Mouse (Mus musculus) right cerebral cortex, adult 18-20 months (tissue): ENCODE measurements around the gene Rnf43.

ENCODE experiments used
- DNase-seq: peaks from one replicate; pipeline ENCODE4 v3.0.0; 2022; ENCODE audit warnings: mixed read lengths

Gene Rnf43

DNA sequence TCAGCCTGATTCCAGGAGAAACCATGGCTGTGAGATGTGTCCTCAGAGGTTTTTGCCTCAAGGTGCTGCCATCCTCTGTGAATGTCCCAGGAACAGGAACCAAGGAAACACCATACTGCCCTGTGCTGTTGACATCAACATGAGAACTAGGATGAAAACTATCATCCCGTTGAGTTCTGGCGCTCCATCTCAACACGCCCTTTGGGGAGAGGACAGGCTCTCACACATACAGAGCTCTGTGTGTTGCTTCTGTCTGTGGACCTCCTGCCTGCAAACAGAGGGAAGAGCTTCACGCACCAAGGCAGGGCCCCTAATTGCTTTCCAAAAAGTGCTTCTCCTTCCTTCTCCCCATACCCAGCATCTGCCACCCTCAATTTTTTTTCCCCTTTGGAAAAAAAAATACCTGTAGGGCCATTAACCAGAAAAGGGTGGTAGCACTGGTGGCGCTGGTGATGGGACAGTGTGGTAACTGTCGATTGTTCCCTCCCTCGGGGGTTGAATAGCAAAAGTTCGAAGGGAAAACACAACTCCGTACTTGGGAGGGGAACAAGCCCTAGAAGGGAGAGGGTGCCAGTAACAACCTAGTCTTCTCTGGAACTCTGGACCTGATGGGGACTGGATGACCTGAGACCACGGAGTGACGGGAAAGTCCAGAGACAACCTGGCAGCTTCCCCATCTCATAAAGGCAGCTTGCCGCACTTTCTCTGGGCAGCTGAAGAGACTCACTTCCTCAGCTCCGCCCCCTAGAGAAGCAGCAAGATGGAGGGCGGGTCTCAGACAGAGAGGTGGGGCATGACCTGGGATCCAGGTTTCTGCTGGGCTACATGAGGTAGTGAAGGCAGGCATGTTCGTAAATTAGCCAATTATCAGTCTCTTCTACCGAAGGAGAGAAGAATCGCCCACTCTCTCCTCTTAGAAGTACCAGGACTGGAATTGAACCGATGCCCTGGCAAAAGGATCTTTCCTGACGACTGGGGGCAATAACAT is 85.9 kb downstream of the Rnf43 start:
- DNase-seq: no peak

DNA sequence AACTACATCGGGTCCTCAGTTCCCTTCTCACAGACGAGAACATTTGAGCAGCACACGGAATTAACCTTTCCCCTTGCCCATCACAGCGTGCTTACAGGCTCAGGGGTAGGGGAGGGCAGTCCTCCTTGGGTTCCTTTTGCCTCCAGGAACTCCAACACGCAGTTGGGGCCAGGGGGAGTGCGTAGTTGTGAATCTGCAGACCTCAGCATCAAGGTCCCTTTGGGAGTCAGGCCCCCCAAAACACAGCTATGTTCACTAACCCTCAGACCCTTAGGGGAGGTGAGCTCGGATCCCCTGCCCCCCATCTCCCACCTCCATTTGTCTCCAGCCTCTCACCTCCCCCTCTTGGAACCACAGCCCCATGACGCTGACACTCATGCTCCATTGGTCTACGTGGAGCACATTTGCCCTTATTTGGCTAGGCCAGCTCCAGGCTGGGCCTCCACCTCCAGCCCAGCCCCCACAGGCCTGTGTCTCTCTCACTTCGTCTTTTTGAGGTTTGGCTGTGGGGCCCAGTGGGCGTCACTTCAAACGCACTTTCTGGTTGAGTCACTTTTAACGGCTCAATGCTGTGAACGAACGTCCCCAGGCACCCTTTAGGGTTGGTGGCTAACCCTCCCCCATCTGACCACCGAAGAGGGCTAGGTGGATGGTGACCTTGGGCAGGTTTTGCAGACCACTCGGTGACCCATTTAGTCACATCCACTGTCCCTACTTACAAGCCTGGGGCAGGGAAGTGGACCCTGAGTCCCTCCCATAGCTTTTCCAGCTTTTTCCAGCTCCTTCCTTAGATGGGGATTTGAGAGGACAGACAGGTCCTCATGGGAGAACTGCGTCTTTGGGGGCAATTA is 86.9 kb downstream of the Rnf43 start:
- peak; percentile 52 for DNase-seq

DNA sequence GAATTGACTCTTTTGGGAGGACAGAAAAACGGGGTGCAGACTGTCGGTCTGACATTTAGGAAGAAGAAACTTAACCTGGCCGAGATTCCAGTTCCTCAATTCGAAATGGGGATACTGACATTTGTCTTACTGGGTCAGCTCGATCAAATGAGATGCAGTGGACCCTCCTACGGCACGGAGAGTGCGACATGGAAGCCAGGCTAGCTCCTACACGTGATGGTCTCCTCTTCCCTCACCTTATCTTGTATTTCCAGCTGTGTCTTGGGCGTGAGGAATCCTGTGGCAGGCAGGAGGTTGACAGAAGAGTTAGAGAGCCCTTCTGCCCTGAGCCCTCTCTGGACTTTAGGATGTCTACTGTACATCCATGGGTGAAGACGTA is 87.5 kb downstream of the Rnf43 start:
- DNase-seq: no peak

DNA sequence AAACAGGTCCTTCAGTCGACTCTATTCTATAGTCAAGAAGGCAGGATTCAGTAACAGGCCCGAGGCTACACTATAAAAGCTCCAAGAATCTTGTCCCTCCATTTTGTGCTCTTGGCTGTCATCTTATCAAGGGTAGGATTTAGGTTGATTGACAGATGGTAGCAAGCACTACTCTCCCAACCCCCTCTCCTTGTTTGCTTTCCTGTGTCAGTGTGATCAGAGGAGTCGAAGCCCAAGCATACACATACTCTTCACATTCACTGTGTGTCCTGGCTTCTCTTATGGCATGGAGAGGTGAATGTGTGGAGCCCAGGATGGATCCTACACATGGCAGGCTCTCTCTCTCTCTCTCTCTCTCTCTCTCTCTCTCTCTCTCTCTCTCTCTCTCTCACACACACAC is 88.0 kb downstream of the Rnf43 start:
- no peak for DNase-seq

DNA sequence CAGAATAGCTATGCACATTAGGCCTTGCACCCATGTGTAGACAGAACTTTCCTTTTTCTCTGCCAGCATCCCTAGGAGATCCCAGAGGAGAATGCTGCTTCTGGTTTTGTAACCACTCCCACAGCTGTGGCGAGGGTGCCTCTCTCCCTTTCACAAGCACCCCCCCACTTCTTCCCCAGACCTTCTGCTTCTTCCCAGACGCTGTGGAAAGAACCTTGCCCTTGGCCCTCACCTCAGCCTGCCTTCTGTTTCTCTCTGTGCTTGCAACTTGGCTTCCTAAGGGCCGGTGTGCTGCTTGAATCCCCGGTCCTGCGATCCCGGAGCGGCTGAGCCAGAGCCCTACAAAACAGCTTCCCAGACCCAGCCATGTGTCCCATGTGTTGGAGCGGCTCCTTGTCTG is 88.5 kb downstream of the Rnf43 start:
- DNase-seq: no peak

DNA sequence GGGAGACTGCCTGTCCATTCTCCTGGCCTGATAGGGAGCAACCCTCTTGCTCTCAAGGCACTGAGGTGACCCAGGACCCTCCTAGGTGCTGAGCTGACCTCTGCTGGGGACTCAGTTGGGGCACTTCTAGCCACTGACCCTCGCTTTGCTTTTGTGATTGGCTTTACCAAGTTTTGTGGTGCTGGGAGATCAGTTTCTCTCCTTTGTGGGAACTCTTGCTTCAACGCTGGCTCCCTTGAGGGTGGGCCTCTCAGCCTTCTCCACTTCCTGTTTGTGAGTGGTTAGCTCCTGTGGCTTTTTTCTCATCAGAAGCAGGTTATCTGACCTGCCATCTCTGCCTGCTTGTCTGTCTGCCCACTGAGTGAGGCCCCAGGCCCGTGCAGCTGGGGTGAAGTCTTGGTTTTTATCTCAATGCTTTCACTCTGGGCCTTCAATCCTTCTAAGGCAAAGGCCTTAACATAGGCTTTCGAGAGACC is 89.0 kb downstream of the Rnf43 start:
- no peak for DNase-seq

DNA sequence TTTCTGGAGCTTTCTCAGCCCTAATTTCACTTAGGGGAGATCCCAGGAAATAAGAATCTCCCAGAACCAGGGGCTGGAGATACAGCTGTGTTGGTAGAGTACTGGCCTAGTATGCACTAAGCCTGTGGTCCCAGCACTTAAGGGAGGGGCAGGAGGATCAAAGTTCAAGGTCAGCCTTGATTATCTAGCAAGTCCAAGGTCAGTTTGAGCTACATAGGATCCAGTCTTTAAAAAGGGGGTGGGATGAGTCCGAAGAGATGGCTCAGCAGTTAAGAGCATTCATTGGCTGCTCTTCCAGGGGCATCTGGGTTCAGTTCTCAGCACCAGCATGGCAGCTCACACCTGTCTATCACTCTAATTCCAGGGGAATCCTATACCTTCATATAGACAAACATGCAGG is 89.8 kb downstream of the Rnf43 start:
- no peak for DNase-seq

DNA sequence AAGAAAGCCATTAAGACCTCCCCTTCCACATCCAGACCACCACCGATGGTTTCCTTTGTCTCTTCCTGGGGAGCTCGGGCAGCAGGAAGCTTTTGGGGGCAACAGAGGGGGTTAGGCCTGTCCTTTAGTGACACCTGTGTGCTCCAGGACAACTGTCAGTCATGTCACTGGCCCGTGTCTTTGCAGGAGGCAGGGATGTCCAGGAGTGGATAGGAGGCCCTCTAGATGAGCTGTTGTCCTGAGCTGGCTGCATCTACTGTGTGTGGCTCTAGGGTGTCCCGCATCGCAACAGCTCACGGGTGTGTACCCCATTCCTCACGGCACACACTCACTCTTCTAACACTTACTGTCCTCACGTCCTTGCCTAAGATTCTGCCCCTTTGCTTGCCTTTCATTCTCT is 90.7 kb downstream of the Rnf43 start:
- no peak for DNase-seq

DNA sequence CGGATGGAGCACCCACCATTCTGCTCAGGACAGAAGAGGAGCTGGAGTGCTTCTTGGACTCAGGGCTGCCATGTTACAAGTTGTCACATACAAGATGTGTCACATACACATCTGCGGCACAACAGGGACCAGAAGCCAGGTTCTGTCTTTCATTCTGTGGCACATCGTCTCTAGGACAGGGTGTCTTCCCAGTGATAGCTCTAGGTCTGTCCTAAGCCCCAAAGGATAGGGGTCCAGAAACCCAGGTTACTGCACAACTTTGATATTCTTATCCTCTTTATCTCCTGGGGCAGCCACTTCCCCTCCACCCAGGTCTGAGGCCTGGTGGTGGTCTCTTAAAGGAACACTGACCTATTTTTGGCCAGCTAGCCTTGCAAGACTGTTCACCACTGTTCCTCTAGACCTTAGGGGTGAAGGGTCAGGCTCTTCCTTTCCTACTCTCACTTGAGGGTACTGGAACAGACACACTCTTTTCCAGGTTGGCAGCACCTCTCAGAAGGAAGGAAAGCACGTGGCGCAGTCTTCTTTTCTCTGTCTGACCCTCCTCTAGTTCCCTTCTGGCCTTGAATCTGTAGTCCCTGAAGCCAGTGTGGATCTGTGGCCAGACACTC is 91.5 kb downstream of the Rnf43 start:
- DNase-seq: no peak

DNA sequence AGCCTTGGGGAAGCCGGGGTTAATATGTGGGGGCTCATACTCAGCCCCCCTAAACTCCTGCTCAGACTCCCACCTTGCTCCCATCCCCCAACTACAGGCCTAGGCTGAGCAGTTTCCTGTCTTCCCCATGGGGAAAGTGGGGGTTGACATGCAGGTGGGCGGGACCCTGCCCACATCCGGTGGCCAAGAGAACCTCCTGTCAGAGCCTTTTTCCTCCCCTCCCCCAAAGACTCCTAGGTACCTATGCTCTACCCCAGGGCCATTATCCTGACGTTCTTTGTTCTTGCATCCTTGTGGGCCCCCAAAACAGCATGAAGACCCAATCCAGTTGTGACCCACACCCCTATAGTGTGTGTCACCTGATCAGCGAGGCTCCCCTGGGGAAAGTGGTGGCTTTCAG is 92.1 kb downstream of the Rnf43 start:
- no peak for DNase-seq

DNA sequence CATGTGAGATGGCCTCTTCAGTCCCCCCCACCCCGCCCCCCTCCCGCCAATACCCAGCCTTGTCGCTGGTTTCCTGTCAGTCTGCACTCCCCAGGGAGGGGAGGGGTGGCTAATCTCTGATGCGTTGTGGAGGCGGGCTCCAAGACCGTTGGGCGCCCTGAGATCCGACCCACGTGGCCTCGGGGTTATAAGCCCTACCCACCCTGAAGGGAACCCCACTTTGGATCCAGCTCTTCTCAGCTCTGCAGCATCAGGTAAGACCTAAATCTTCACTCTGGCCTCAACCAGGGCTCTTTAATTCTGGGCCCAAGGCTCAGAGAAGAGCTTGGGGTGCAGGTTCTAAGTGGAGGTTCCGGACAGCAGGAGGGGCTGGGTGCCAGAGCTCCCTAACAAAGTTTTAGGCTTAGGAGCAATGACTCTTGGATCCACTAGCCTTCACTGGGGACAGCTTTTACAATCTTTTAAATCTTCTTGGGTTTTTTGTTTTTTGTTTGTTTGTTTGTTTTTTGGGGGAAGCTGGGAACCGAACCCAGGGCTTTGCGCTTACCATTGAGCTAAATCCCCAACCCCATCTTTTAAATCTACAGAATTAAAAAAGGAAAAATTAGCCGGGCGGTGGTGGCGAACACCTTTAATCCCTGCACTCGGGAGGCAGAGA is 93.0 kb downstream of the Rnf43 start:
- no peak for DNase-seq

DNA sequence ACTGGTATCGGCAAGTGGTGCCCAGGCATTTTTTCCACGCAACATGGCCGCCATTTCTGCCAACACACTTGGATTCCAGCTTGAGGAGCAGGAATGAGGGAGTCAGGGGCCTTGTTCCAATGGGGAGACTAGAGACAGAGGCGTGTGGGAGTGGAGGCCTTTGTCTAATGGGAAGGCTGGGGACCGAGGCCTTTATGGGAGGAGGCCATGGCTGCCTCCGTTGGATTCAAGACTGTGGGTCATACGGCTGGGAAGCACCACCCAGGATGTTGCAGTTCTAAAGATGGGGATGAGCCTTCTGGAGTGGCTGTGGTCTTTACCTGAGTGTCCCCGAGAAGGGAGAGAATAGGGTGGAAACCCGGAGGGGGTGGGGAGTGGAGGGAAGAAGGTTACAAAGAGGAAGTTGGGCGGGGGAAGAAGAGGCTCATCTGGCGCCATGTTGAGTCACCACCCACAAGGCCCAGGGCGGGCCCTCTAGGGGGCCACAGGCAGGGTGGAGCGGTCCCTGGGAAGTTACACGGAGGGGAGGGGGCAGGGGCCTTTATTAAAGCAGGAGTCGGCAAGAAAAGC is 93.8 kb downstream of the Rnf43 start:
- no peak for DNase-seq

DNA sequence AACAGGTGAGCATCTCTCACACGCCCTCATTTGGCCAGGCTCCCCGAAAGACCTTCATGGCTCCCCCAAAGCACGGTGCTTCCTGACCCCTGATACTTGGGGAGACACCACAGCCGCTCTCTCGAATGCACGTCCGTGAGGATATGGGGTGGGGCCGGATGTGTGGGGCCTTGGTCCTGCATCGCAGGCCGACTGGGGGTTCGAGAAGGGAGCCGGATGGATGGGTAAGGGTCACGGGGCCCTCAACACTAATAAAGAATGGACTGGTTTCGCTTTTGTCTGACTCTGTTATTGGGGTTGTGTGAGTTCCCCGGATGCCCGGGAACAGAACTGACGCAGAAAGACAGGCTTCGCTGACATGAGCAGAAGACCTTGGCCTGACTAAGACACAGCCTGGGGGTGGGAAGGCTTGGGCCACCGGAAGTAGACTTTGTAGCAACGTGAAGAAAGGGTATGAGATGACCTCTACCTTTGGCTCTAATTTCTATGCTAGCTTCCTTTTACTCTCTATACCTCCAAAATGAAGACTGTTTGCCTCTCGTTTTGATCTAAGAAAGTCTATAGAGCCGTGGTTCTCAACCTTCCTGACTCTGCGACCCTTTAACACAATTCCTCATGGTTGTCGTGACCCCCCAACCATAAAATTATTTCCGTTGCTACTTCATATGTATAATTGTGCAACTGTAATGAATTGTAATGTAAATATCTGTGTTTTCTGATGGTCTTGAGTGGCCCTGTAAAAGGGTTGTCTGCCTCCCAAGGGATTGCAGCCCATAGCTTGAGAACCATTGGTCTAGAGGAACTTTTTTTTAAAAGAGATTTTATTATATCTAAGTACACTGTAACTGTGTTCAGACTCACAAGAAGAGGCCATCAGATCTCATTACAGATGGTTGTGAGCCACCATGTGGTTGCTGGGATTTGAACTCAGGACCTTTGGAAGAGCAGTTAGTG is 94.8 kb downstream of the Rnf43 start:
- DNase-seq: no peak

DNA sequence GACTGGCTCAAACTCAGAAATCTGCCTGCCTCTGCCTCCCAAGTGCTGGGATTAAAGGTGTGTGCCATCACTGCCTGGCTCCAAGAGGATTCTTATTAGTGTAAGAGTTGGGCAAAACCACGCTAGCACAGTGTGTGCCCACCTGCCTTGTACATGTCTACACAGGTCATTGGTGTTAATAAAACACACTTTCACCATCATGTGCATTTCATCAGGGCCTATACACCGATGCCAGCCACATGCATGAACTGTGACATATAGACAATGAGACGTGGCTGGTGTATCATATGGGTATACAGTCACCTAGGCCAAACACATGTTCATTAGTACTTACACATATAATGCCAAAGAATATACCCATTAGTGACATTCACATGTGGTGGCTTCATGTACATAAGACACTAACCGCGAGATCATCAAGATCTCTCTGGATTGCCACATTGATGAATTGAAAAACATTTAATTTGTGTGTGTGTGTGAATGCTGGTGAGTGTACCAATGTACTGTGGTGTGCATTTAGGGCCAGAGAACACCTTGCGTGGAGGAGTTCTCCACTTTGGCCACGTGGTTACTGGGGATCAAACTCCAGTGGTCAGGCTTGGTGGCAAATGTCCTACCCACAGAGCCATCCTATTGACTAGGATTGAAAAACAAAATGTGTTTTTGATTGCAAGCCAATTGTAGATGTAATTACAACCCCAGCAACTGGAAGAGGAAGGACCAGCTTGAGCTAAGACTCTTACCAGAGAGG is 95.8 kb downstream of the Rnf43 start:
- no peak for DNase-seq

DNA sequence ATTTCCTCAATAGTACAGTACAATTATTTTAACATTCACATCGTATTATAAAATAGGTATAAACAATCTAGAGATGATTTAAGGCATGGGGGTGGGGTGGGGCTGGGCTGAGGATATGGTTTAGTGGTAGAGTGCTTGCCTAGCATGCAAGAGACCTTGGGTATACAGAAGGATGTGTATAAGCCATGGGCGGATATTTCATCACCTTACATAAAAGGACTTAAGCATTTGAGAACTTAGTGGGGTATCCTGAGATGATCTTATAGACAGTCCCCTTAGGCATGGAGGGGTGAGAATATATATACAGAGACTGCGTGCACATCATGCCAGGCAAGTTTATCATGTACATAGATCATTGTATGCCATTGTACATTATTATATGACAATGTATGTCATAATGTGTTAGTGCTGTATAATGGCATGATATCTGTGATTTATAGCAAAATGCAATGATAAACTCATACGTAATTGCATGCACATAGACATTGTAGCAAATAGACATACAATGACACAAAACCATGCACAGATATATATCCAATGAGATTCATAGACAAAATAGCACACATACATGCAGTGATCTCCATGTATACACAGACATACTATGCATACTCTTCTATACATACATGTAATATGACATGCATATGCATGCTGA is 96.6 kb downstream of the Rnf43 start:
- DNase-seq: no peak

DNA sequence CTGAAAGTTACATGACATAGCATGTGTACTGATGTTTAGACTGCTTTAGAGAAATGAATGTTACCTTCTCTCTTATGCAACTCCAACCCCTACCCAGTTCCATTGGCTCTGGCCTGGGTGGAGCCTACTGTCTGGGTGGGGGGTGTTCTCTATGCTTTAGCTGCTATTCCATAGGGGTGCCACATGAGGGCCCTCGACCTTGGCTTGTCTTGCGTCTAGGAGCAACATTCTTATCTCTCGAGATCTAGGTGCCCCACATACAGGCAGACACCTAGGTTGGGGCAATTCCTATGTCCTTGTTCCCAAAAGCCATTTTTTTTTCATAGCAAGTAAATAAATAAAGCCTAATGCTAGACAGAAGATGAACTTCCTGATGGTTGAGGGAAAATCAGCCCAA is 97.1 kb downstream of the Rnf43 start:
- peak; percentile 64 for DNase-seq

DNA sequence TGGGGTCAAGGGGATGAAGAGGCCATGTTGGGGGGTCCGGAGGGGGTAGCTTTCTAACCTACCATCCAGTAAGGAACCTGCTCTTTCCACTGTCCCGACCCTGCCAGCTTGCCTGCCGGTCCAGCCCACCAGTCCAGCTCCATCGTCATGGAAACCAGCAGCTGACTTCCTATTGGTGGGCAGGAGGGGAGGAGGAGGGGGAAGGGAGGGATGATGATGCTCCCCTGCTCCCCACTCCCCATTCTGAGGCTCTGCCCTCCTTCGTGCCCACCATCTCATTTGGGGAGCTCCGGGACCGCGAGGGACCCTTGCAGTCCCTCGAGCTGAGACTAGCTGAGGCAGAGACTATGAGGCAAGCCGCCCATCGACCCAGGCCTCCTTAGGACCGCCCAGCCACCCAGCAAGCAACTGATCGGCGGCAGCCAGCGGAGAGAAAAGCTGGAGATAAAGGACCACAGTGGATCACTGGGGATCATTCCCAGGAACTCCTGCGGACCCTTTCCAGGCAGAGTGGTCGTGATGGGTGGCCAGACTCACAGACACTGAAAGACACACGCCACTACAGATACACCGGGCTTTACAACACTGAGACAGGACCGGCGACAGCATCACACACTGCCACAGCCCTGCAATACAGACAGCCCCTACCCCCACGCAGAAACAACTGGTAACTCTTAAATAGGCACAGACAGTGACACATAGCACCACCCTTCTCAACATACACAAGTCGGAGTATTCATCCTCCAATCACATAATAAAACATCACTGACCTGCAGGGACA is 98.0 kb downstream of the Rnf43 start, which contains the start of gene Tspoap1:
TSS of gene Tspoap1 (plus strand) at position 241 of the 781 bp plus-strand sequence.
- DNase-seq: peak; percentile 87

DNA sequence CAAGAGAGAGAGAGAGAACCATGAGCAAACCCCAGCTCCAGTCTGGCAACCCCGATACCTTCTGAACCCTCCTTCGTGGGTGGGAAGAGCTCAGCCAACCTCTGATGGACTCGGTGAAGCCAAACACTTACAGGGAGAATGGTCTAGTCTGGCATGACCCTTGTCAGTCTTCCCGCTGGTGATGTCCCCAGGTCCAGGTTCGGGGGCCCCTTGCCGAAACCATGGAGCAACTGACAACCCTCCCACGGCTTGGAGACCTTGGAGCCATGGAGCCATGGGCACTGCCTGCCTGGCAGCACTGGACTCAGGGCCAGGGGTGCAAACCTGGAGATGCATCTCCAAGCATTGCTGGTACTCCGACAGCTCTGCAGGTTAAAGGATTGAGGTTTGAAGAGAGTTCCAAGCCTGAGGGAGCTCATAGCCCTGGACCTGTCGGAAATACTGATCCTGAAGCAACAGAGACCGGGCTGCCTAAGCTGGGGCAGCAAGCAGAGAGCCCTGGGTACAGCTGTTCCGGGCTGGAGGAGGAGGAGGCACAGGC is 98.7 kb downstream of the Rnf43 start:
- no peak for DNase-seq
